Comparison of ENCODE assay signal across 10 mouse cellular contexts in the genomic region with DNA sequence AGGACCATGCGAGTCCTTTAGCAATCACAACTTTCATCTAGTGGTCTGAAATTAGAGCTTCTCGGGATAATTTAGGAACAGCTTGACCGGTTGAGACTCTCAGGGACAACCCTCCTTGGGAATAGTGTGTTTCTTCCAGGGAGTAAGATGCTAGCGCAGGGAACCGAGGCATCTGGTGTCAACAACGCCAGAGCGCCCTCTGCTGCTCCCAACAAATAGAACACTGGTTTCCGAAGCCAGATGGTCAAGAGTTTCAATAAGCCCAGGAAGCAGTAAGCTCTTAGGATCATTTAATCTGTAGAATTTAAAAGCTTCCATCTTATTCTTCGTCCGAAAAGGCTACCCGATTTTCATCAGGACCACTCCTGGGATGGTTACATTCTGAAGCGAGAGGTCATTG.
DNase-seq lines count a peak whose midpoint lies in the region; ATAC-seq and TF ChIP-seq lines count a peak whose summit lies in the region.
"Had no signal": no experiment of that assay in that cellular context is flagged by ENCODE, and none has a peak within 500 bp of the region (broad histone marks: within the 10 kb centered on the region; RNA-seq: fewer than 3 reads in every experiment).

No protein-coding gene starts in this region.

- H3K27ac ChIP-seq in heart, adult 2 months, result no peak overlapping the region
- H3K27ac ChIP-seq in embryonic facial prominence, embryonic 11.5 days (replicated peaks; ENCODE audit: low read depth, low read length), result no peak overlapping the region
- H3K27ac ChIP-seq in neural tube, embryonic 11.5 days (ENCODE audit: low read depth, low read length), result peak overlapping the region; percentile 34; the same call in 1 of the 2 replicates
- H3K27ac ChIP-seq: macrophage had no signal

- no peak for TF ChIP-seq EP300 in heart, adult 2 months (IDR thresholded peaks at IDR 0.05; ENCODE audit: insufficient read depth, low read depth, low read length)

- no peak for DNase-seq in heart, adult 2 months
- no peak for DNase-seq in heart, adult 8-10 months (ENCODE audit: low spot score)
- DNase-seq in Patski (ENCODE audit: low read depth, low spot score), result no peak
- peak; percentile 84 for DNase-seq in embryonic facial prominence, embryonic 11.5 days (ENCODE audit: low spot score)
- DNase-seq in kidney, postnatal 36 days, result peak; percentile 14 to 76
- peak; percentile 84 for DNase-seq in neural tube, embryonic 11.5 days (ENCODE audit: low spot score)
- no peak for DNase-seq in gastrocnemius, postnatal 36 days
- no peak for DNase-seq in gastrocnemius, adult 8-10 months (ENCODE audit: low spot score in 2 of 2)

- H3K4me1 ChIP-seq in heart, adult 2 months (ENCODE audit: control insufficient read depth, insufficient read depth, low read length), result no peaks in the 10 kb centered on the region
- H3K4me1 ChIP-seq in embryonic facial prominence, embryonic 11.5 days (ENCODE audit: control insufficient read depth, insufficient read depth, low read length), result no peaks in the 10 kb centered on the region
- 0 out of 2 replicates have a peak, but pooled peaks cover 4% of the 10 kb centered on the region for H3K4me1 ChIP-seq in neural tube, embryonic 11.5 days (ENCODE audit: control insufficient read depth, insufficient read depth, low read length)

- in situ Hi-C loops in Patski (cut with MboI; ENCODE audit: low pct_unique_long_range_greater_than_20kb), result no loop called here

- intact Hi-C loops in heart, adult 2 months (cut with DNase I), result loop anchor here (10.0 kb wide), 1 partner anchor 984 kb away; no protein-coding TSS in a partner anchor
- intact Hi-C loops in gastrocnemius, postnatal 36 days (cut with DNase I), result no loop called here

- TF ChIP-seq POLR2A in heart, adult 2 months (IDR thresholded peaks at IDR 0.05; ENCODE audit: insufficient read depth, low read depth, low read length), result no peak

- no peak overlapping the region for H3K4me3 ChIP-seq in heart, adult 2 months
- no peak overlapping the region for H3K4me3 ChIP-seq in embryonic facial prominence, embryonic 11.5 days (ENCODE audit: low read depth, low read length)
- H3K4me3 ChIP-seq in neural tube, embryonic 11.5 days (ENCODE audit: low read depth, low read length), result no peak overlapping the region

- H3K27me3 ChIP-seq in heart, adult 2 months (ENCODE audit: control insufficient read depth, insufficient read depth, low read length), result peaks cover 12% of the 10 kb centered on the region
- H3K27me3 ChIP-seq in Patski, result peaks cover 79% of the 10 kb centered on the region
- H3K27me3 ChIP-seq in embryonic facial prominence, embryonic 11.5 days (ENCODE audit: control insufficient read depth, insufficient read depth, low read length), result peaks cover 28% of the 10 kb centered on the region
- peaks cover 6% of the 10 kb centered on the region for H3K27me3 ChIP-seq in neural tube, embryonic 11.5 days (ENCODE audit: control insufficient read depth, insufficient read depth, low read length)
- H3K27me3 ChIP-seq: CH12.LX had no signal

- H3K9me3 ChIP-seq in embryonic facial prominence, embryonic 11.5 days (replicated peaks; ENCODE audit: control insufficient read depth, low read length), result no peaks in the 10 kb centered on the region
- no peaks in the 10 kb centered on the region for H3K9me3 ChIP-seq in neural tube, embryonic 11.5 days (ENCODE audit: control insufficient read depth, low read length)

- no peak overlapping the region for H3K4me2 ChIP-seq in embryonic facial prominence, embryonic 11.5 days (ENCODE audit: low read depth, low read length)
- peak overlapping the region; percentile 26; the same call in 1 of the 2 replicates for H3K4me2 ChIP-seq in neural tube, embryonic 11.5 days (ENCODE audit: low read depth)

- no peaks in the 10 kb centered on the region for H3K79me2 ChIP-seq in heart, adult 2 months (replicated peaks; ENCODE audit: control insufficient read depth, insufficient read depth, low read length)

- CTCF ChIA-PET in Patski (lab: Charles Lee), result interaction anchor here (1.2 to 2.3 kb wide), 3 partner anchors 8 to 10 kb away, joined by 3 to 11 read pairs (median 3); no protein-coding TSS in a partner anchor

- peak; percentile 51 for ATAC-seq in Patski
- ATAC-seq in embryonic facial prominence, embryonic 11.5 days (replicated peaks; ENCODE audit: insufficient number of reproducible peaks, low FRiP score, low TSS enrichment, low read depth), result no peak
- ATAC-seq in neural tube, embryonic 11.5 days (ENCODE audit: insufficient read depth, low FRiP score, low TSS enrichment), result peak; percentile 11; the same call in 1 of the 2 replicates

- no peak overlapping the region for H3K9ac ChIP-seq in heart, adult 2 months (ENCODE audit: low read depth, low read length)
- no peak overlapping the region for H3K9ac ChIP-seq in embryonic facial prominence, embryonic 11.5 days (replicated peaks; ENCODE audit: low read length)
- no peak overlapping the region for H3K9ac ChIP-seq in neural tube, embryonic 11.5 days (ENCODE audit: low read length)

- POLR2A ChIA-PET in Patski (lab: Charles Lee), result no interaction called here

- WGBS in heart, adult 2 months, result 9% methylated on average over 12 of the region's 12 CpGs
- 6% methylated on average over 12 of the region's 12 CpGs for WGBS in embryonic facial prominence, embryonic 11.5 days
- 6% methylated on average over 12 of the region's 12 CpGs for WGBS in neural tube, embryonic 11.5 days

- no peaks in the 10 kb centered on the region for H3K36me3 ChIP-seq in heart, adult 2 months (ENCODE audit: control insufficient read depth, insufficient read depth, low read length)
- H3K36me3 ChIP-seq in embryonic facial prominence, embryonic 11.5 days (replicated peaks; ENCODE audit: control insufficient read depth, insufficient read depth, low read depth, low read length), result no peaks in the 10 kb centered on the region
- peaks cover 3% of the 10 kb centered on the region for H3K36me3 ChIP-seq in neural tube, embryonic 11.5 days (ENCODE audit: control insufficient read depth, insufficient read depth, low read length)

- peak; percentile 66 for TF ChIP-seq CTCF in heart, adult 2 months (IDR thresholded peaks at IDR 0.05)
- TF ChIP-seq CTCF in Patski (IDR thresholded peaks at IDR 0.05), result peak; percentile 92

Comparison
In these comparisons a context has a peak if more than half of its experiments do, and no peak if none do; other contexts are left out.
1. DNase-seq: peak in embryonic facial prominence, embryonic 11.5 days (single experiment), kidney, postnatal 36 days (2 of 2) and neural tube, embryonic 11.5 days (single experiment); none in heart, adult 2 months (0 of 2), heart, adult 8-10 months (single experiment), Patski (single experiment), gastrocnemius, postnatal 36 days (0 of 2) and gastrocnemius, adult 8-10 months (0 of 2).